Mouse (Mus musculus) telencephalon, adult 2 months (tissue): ENCODE data around the gene Brap.
"Not testable (repeated sequence)": the region's sequence is repeated elsewhere in the genome, so short reads cannot be mapped to it uniquely, and the experiment has no call there.

Source experiments
- DNase-seq: peaks from one replicate; pipeline ENCODE4 v3.0.0-alpha.2; 2011; ENCODE audit warnings: low read depth, low spot score

Gene Brap

DNA sequence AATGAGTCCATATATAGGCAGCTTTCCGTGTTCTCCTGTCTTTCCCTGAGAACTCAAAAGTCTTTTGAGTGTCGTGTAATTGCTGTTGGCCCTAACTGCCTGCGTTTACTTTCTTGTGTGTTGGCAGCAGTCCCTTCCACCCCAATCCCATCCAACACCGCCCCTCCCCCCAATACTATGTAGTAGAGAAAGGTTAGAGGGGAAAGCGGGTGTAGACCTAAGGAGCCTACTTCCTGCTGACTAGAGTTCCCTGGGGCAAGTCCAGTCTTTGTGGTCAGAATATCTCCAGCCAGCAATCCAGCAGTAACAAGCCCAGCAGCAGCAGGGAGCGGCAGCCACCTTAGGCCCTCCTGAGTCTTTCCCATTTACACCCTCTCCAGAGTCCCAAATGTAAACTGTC is 8.0 kb downstream of the Brap start:
- no peak for DNase-seq

DNA sequence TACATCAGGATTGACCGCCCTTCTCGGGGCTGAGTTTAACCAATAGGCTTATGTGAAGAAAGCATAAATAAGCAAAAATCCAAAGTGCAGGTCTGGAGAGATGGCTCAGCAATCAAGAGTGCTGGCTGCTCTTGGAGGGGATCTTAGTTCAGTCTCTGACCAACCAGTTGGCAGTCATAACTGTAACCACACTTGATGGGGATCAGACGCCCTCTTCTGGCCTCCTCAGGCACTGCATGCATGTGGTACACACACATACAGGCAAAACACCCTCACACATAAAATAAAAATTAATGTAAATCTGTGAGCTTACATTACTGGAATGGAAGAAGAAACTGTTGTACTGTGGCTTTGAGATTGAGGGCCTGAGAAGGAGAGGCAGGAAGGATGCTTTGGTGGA is 10.0 kb downstream of the Brap start:
- DNase-seq, result no peak

DNA sequence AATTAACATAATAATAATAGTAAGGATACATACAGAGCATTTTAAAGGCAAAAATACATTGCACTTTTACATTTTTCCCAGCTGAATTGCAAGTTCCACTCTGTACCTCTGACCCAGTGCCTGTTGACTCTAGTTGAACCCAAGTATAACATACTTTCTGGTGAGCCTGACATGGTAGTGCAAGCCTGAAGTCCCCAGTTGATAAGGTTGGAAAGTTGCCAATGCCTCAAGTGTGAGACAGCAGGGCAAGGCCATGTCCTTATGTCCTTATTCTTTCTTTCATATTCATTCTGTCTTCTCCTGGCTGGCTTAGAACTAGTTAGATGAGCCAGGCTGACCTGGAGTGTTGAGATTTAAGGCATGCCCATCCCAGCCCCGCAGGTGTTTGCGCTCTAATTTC is 21.9 kb downstream of the Brap start:
- no peak for DNase-seq

DNA sequence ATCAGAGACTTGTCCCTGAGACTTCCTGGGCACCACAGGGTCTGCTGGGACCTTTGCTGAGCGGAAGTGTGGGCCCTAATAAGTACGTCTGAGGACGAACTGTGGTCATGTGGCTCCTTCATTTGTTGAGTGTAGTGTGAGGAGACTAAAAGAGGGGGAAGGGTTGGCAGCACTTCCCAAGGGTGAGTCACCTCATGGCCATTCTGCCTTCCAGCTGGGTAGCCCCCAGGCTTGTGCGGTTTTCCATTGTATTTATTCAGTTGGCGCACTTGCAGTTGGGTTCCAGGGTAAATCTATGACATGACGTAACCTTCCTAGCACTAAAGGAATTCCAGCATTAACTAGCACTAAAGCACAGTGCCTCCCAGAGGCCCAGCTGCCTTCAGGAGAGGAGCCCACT is 25.1 kb downstream of the Brap start:
- DNase-seq, result no peak

DNA sequence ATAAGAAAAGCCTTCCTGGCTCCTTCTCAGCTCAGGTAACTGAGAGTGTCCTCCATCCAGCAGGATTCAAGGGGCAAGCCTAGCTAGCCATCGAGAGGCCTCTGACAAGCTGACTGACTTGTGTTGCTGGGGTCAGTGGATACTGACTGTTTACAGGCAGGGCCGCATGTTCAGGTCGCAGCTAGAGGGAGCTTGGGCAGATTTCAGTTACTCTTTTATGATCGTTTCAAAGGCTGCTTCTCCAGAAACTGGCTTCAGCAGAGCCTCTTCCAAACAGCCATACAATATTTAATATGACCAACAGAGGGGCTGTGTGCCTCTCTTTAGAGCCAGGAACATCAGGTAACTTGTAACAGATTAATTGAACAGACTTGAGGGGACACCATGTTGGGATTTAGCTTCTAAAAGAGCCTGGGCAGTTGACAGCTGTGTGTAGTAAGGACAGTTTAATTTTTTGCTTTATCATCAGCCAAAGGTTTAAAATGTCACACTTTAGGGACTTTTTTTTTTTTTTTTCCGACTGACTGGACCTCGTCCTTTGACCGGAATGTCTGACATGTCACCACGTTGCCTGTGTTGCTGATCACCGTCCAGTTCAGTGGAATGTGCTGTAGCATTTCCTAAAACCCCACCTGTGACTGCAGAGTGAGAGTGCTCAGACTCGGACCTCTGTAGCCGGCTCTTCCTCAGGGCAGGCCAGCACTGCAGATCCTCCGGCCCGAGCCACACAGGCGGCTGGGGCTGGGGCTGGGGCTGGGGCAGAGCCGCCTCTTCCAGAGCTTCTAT is 25.9 kb downstream of the Brap start:
- no peak for DNase-seq

DNA sequence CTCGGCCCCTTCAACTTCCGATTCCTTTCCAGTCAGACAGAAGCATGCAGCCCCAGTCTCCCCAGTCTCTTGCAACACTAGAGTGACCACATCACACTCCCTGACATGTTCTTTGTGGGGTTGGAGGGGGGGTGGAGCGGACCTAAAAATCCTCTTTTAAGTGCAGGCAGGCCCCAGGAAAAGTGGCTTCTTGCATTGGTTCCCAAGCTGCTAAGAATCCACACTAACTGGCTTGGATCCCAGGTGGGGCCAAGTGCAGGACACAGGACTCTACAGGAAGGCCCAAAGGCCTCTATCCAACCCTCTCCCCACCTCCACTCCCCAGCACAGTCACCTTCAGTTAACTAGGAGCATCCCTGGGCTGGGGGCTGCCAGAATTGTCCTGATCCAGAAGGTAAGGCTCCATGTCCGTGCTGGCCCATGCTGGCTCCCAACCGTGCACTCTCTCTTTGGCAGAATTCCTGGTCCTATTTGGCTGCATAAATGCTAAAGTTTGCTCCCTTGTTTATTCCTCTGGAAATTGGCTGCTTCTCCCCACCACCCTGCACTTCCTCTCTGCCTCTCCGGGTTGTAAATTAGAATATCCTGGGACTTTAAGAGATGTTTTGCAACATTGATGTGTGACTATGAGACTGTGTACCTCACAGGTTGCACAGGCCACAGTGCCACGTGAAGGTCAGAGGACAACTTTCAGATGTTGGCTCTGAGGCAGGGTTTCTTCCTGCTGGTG is 30.3 kb downstream of the Brap start:
- no peak for DNase-seq

DNA sequence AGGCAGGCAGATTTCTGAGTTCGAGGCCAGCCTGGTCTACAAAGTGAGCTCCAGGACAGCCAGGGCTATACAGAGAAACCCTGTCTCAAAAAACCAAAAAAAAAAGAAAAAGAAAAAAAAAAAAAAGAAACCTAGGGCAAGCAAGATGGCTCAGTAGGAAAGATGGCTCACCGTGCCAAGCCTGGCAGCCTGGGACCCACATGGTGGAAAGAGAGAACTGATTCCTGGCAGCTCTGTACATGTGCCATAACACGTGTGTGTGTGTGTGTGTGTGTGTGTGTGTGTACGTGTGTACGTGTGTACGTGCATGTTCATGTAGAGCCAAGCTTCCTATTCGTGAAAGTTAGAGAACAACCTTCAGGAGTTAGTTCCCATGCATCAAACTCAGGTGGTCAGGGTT is 31.1 kb downstream of the Brap start:
- DNase-seq, result not testable (repeated sequence)

DNA sequence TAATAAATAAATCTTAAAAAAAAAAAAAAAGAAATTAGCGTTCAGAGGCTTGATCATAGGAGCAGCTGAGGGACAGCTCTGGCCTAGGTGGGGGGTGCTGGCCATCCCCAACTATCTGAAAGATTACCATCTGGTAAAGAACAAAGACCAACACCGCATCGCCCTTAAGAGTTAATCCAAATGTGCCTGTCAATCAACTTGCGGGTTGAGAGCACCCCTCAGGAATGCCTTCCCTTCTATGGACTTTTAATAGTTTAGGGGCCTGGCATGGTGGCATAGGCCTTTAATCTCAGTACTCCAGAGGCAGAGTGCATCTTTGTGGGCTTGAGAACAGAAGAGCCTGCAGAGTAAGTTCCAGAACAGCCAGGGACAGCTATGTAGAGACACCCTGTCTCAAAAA is 32.5 kb downstream of the Brap start:
- no peak for DNase-seq

DNA sequence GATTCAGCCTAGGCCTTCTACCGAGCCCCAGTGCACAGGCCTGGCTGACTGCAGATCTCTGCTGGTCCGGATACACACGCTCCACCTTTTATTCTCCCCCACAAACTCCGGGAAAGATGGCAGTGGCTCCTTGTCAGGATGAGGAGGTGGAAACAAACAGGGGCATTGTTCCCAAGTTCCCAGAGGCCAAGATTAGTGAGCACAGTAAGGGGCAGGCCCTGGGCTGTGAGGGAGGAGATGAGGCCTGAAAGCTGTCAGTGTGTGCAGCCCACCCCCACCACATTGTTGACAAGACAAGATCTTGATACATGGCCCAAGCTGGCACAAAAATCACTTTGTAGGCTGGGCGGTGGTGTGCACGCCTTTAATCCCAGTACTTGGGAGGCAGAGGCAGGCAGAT is 36.4 kb downstream of the Brap start:
- DNase-seq, result no peak

DNA sequence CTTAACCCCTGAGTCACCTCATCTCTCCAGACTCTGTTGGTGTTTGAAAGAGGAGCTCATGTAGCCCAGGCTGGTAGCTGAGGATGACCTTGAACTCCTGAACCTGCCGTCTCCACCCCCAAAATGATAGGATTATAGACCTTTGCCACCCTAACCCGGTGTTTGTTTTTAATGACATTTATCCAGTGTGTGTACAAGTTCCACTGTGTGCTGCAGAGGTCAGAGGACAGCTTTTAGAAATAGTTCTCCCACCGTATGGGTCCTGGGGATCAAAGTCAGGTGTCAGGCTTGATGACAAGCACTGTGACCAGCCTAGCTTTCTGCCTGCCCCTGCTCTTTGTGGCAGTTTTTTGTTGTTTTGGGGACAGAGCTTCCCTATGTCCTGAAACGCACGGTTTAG is 39.5 kb downstream of the Brap start:
- DNase-seq, result no peak

DNA sequence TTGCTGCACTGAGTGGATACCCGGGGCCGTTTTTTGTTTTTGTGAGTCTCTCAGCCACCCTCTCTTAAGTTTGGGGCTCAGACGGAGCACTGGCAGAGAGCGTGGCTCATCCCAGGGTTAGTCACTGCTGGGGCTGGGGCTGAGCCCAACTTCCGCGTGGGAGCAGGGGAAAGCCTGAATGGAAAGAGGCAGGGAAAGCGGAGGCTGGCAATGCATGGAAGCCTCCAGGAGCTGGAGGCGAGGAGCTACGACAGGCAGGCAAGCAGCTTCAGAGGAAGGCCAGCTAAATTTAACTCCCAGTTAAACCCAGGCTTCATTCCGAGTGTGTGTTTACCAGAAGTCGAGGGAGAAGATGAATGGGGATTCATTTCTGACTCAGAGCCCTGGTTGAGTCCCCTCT is 40.1 kb downstream of the Brap start:
- DNase-seq, result peak; percentile 87

DNA sequence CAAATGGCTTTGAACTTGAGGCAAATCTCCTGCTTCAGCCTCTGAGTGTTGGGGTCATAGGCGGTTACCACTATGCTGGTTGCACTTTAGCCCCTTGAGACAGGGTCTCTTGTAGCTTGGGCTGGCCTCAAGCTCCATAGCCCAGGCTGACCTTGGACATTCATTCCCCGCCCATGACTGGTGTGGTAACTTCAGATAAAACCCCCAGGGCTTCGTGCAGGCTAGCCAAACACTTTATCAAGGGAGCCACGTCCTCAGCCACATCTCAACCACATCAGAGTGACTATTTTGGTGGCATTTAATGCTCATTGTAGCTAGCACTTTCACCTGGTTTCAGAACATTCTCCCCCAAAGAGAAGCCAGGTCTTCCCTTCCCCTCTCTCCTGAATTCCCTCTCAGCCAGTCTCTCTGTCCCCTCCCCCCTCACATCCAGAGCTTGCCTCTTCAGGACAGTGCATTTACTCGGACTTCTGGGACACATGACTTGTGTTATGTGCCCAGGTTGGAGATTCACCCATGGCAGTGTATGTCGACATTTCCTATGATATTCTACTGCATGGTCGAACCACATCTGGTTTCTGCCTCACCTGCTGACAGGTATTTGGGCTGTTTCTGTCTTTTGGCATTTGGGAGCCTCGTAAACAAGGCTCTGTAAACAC is 40.9 kb downstream of the Brap start:
- no peak for DNase-seq

DNA sequence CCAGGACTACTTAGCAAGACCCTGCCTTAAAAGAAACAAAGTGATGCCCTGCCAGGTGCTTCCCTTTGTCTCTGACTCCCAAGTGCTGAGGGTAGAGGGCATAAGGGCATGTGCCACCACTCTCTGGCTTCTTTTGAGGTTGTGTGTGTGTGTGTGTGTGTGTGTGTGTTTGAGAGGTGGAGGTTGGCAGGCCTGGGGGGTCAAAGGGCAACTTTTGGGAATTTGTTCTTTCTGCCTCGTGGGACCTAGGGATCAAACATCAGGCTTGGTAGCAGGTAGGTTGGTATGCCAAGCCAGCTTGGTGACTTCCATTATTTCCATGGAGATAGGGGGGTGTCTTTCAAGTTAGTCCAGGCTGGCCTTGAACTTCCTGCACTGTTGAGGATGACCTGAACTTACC is 43.0 kb downstream of the Brap start:
- no peak for DNase-seq

DNA sequence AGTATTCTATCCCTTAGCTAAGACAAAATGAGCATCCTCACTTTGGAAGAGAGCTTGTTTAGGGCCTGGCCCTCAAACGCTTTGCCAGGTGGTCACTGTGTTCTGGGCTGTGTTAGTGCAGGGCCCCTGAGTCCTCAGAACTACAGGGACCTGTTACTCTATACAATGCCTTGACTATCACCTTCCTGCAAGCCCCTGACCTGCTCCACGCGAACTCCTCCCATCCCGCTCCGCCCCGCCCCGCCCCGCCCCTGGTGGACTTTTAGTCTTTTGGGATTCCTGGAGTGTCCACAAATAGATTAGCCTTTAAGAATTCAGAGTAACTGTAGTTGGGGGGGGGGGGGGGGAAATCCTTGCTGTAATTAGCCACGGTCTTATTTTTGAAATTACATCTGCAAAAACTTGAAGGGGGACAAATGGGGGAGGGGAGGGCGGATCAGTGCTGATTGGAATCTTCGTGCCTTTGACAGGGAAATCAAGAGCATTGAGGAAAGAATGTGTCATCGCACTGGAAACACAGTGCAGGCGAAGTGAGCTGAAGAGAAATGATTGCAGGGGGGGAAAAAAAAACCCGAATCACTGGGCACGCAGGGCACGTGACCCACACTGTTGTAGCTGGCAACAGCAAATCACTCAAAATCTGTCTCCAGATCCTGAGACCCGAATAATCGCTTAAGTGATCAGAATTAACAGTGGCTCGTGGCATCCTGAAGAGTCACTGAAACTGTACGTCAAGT is 44.3 kb downstream of the Brap start:
- DNase-seq, result no peak

DNA sequence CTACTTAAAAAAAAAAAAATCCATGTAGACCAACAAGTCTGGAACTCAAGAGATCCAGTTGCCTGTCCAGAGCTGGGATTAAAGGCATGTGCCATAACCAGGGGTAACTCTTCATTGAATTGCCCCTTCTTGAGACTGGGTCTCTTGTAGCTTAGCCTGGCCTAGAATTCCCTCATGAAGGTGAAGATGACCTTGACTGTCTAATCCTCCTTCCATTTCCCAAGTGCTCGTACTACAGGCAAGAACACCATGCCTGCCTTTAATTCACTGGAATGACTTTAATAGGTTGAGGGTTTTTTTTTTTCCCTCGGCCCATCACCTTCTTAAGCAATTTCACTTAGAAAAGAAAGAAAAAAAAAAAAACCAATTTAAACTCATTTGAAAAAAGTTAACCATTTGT is 50.0 kb downstream of the Brap start:
- no peak for DNase-seq

DNA sequence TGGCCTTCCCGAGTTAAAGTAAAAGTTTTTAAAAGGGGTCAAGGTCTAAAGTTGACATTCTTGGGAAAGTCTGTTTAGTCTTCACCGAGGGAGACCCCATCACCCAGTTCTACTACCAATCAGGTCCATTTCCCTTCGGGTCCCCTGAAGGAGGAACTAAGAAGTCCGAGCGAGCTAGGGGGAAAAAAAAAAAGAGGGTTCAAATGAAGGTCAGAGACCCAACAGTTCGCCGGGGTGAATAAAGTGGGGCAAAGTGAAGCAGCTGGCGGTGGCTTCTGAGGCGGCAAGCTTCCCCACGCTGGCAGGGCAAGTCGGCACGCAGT is 50.4 kb downstream of the Brap start:
- DNase-seq, result no peak

DNA sequence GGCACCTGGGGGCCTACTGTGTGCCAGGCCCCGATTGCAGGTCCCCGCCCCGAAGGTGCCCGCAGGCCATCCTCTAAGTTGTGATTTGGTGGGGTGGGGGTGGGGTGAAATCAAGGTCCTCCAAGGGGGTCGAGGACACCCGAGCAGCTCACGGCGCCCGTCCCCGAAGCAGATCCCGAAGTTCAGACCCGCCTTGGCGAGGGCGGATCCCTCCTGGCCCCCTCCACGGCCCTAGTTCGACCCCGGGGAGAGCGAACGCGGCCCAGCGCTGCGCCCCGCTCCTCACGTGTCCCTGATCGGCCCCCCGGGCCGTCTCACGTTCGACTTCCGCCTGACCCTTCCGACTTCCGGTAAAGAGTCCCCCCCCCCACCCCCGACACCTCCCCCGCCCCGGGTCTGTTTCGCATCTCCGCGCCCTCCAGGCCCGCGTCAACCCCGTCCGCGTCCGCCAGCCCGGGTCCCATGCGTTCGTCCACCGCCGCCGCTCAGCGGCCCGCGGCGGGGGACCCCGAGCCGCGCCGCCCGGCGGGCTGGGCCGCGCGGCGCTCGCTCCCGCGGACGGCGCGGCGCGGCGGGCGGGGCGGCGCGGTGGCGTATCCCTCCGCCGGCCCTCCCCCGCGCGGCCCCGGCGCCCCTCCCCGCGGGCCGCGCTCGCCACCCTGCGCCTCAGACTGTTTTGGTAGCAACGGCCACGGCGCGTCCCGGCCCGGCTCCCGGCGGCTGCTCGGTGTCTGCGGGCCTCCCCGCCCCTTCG is 51.0 kb downstream of the Brap start, which contains the start of gene Atxn2:
Gene Atxn2, plus strand, starts transcription at position 164 of the 754 bp plus-strand sequence.
- no peak for DNase-seq

DNA sequence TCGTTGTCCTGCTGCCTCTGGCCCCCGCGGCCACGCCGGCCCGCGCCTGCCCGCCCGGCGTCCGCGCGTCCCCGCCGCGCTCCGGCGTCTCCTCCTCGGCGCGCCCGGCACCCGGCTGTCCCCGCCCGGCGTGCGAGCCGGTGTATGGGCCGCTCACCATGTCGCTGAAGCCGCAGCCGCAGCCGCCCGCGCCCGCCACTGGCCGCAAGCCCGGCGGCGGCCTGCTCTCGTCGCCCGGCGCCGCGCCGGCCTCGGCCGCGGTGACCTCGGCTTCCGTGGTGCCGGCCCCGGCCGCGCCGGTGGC is 51.5 kb downstream of the Brap start:
- DNase-seq, result no peak

DNA sequence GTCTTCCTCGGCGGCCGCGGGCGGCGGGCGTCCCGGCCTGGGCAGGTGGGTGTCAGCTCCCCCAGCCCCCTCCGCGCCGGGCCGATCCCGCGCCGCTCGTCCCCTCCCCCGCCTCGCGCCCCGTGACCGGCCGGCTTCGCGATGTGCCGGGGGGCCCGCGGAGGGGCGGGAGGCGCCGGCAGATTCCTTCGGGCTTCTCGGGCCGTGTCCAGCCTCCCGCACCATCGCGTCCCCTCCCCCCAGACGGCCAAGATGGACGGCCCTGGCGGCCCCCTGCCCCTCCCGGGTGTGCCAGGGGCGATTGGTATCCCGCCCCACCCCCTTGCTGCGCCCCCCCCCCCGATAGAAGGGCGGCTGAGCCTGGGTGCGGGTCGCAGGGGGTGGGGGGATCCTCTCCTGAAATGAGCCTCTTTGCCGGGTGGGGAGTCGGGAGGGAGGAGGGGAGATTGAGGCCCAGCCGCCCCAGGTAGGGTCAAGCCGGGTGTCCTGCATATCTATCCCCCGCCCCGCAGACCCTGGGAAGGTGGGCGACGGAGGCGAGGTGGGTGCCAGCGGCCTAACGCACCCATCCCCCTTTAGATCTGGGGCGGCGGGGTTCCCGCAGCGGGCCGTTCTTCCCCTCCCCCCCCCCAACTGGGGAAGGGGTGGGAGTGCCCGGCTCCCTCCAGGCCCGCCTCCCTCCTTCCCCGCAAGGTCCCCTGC is 52.0 kb downstream of the Brap start:
- DNase-seq, result no peak

DNA sequence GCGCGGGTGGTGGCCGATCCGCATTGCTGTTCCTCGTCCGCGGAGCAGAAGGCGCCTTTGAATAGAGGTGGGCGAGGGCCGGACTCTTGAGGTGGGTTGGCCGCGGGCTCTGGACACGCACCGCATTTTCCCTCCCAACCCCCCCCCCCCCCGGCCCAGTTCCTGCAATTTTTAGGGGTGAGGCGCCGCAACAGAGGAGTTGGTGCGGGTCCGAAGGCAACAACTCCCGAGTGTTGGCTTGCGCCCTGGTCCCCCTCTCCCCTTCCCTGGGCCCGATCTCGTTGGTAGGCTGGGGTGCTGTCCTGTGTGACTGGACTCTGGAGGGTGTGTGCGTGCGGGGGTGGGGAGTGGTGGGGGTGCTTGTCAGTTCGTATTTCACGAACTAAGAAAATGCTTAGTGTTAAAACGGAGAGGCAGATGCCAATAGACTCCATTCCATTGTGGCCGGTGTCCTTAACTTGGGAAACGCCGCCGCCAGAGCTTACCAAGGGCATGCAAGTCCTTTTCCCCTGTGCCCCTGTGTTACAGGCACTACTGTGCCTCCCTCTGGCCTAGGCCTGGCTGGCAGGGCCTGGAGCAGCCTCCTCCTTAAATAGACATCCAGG is 52.7 kb downstream of the Brap start:
- DNase-seq, result no peak

DNA sequence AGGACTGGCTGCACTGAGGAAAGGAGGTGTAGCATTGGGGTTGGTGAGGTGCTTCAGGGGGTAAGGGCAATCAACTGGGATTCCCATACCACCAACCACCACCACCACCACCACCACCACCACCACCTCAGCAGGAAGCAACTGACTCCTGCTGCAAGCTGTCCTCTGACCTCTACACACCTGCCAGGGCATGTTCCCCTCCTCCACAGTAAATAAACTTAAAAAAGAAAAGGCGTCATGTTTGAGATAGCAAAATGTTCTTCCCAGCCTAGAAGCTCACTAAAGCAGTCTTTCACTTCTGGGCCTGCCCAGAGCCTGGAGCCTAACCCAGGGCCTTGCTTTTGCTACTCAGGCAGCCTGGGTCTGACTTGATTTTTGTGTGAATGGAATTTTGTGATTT is 54.0 kb downstream of the Brap start:
- no peak for DNase-seq
